Mouse (Mus musculus): ENCODE measurements at regions not wholly inside any gene's neighbourhood (a gene's known extent, or its start where the extent isn't known, plus 50 kb on each side); places are given as distances from the start of the nearest gene placed in this dataset.

DNA sequence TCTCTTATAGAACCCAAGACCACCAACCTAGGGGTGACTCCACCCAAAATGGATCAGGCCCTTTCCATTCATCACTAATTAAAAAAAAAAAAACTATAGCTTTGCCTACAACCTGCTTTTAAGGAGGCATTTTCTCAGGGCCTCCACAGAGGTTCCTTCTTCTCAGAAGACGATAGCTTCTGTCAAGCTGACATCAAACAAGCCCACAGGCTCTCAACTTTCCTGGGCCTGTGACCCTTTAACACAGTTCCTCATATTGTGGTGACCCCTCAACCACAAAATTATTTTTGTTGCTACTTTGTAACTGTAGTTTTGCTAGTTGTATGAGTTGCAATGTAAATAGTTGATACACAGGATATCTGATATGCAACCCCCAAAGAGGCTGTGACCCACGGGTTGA lies 96.0 kb upstream of the Map4k3 start:
- no peak overlapping the region for H3K27ac ChIP-seq (ENCODE audit: low read depth, low read length)
- ATAC-seq (replicated peaks; ENCODE audit: low FRiP score), result no peak

DNA sequence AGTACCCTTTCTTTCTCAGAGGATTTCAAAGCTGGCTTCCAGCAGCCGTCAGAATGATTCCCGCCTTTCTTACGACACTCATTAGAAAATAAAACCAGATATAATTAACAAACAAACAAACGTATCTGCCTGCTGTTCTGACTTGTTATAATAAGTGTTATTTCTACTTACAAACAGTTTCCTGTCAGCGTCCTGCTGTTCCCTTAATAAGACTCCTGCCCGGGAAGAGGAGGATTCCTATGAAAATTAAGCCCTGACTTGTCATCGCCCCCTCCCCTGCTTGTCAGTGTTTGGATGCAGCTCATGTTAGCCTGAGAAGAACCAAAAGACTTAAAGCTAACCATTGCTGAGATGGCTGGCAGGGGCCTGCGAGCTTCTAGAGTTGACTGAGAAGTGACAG lies 92.6 kb upstream of the Map4k3 start:
- no peaks in the 10 kb centered on the region for H3K27me3 ChIP-seq (replicated peaks; ENCODE audit: control insufficient read depth, insufficient read depth, low read length)
- WGBS, result 60% methylated on average over 8 of the region's 8 CpGs
- peaks cover 4% of the 10 kb centered on the region; the same call in 1 of the 2 replicates for H3K4me1 ChIP-seq (replicated peaks; ENCODE audit: control insufficient read depth, insufficient read depth, low read length)
- no peak overlapping the region for H3K4me2 ChIP-seq
- H3K36me3 ChIP-seq (ENCODE audit: control insufficient read depth, insufficient read depth, low read length), result no peaks in the 10 kb centered on the region
- DNase-seq (ENCODE audit: low spot score), result no peak
- ATAC-seq (replicated peaks; ENCODE audit: low FRiP score), result no peak
- H3K9ac ChIP-seq (ENCODE audit: low read depth, low read length), result no peak overlapping the region
- no peaks in the 10 kb centered on the region for H3K9me3 ChIP-seq (ENCODE audit: control insufficient read depth, low read length)
- H3K27ac ChIP-seq (ENCODE audit: low read depth, low read length), result no peak overlapping the region
- no peak overlapping the region for H3K4me3 ChIP-seq (ENCODE audit: low read depth, low read length)

More for the DNA sequence above, 96.0 kb upstream of the Map4k3 start:
- Histone ChIP-seq H3K27me3 (replicated peaks; ENCODE audit: control insufficient read depth, insufficient read depth, low read length) (no peaks in the 10 kb centered on the region), H3K4me1 (replicated peaks; ENCODE audit: control insufficient read depth, insufficient read depth, low read length) (peaks cover 4% of the 10 kb centered on the region; the same call in 1 of the 2 replicates), H3K9ac (ENCODE audit: low read depth, low read length) (no peak overlapping the region), H3K4me3 (ENCODE audit: low read depth, low read length) (no peak overlapping the region), H3K9me3 (ENCODE audit: control insufficient read depth, low read length) (no peaks in the 10 kb centered on the region), H3K36me3 (ENCODE audit: control insufficient read depth, insufficient read depth, low read length) (no peaks in the 10 kb centered on the region), H3K4me2 (no peak overlapping the region)
- WGBS, result 60% methylated on average over 2 of the region's 2 CpGs
- DNase-seq (ENCODE audit: low spot score), result no peak

DNA sequence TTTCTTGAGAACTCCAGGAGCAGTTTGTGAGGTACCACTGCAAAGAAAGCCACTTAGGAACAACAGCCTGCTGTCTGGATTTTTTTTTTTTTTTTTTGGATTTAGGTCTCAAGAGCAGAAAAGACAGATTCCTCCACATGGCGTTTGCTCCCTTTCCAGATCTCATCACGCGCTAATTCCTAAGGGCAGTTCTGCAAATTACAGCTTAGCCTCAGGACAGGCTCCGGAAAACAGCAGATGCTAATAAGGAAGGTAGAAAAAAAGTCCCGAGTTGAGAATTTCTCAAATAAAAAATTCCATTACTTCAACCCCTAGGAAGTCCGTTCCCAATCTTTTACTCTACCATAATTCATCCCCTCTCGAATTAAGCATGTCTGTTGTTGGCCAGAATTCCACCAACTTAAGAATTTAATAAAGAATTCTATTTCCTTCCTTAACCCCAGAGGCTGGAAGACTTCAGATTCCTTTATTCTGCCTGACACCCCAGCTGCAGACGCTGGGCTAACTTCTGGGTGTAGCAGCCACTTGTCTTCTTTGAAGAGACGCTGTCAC lies 90.3 kb upstream of the Map4k3 start:
- H3K9me3 ChIP-seq (ENCODE audit: control insufficient read depth, low read length), result no peaks in the 10 kb centered on the region; the same call in 1 of the 2 replicates
- no peak overlapping the region for H3K9ac ChIP-seq (ENCODE audit: low read depth, low read length)
- H3K4me1 ChIP-seq (replicated peaks; ENCODE audit: control insufficient read depth, insufficient read depth, low read length), result no peaks in the 10 kb centered on the region
- ATAC-seq (replicated peaks; ENCODE audit: low FRiP score) (no peak), DNase-seq (ENCODE audit: low spot score) (no peak)
- H3K4me3 ChIP-seq (ENCODE audit: low read depth, low read length), result no peak overlapping the region
- H3K4me2 ChIP-seq, result no peak overlapping the region
- WGBS, result 72% methylated on average over 9 of the region's 9 CpGs
- H3K27ac ChIP-seq (ENCODE audit: low read depth, low read length), result no peak overlapping the region
- H3K27me3 ChIP-seq (replicated peaks; ENCODE audit: control insufficient read depth, insufficient read depth, low read length), result no peaks in the 10 kb centered on the region
- H3K36me3 ChIP-seq (ENCODE audit: control insufficient read depth, insufficient read depth, low read length), result no peaks in the 10 kb centered on the region

DNA sequence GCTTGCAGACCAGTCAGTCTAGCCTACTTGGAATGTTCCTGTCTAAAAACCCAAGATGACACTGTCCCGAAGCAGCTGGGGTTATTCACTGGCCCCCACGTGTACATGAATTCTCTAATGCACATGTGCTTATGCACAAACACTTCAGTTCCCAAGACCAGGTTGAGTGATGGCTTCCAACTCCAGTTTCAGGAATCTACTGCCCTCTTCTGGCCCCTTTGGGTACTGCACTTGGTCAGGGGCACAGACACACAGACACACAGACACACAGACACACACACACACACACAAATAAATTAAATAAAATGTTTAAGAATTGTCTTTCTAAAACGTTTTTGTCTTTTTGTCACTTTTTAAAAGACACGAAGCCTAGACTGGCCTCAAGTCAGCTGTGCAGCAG lies 87.5 kb upstream of the Map4k3 start:
- WGBS, result 70% methylated on average over 4 of the region's 4 CpGs
- no peak for ATAC-seq (replicated peaks; ENCODE audit: low FRiP score)

DNA sequence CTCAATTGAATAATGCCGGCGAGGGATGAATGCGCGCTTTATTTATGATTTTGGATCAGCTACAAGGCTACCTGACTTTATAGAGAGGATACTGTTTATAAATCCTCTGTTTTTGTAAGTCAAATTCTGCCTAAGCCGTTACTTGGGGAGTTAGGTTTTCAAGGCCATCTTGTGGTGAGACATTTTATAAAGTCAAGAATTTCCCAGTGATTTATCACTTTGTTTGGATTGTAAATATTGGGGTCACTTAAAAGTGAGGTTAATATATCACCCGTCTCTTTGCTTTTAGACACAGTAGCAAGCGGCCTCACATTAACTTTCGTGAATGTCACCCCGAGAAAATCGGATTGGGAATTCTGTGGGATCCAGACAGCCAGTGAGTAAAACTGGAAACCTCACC lies 84.9 kb upstream of the Map4k3 start:
- ATAC-seq (replicated peaks; ENCODE audit: low FRiP score), result no peak
- whole genome bisulfite sequencing, result 80% methylated on average over 10 of the region's 10 CpGs

More for the DNA sequence above, 87.5 kb upstream of the Map4k3 start:
- no peaks in the 10 kb centered on the region for H3K4me1 ChIP-seq (replicated peaks; ENCODE audit: control insufficient read depth, insufficient read depth, low read length)
- no peak overlapping the region for H3K4me2 ChIP-seq
- no peak overlapping the region for H3K27ac ChIP-seq (ENCODE audit: low read depth, low read length)
- no peak overlapping the region for H3K9ac ChIP-seq (ENCODE audit: low read depth, low read length)
- H3K36me3 ChIP-seq (ENCODE audit: control insufficient read depth, insufficient read depth, low read length), result no peaks in the 10 kb centered on the region
- DNase-seq (ENCODE audit: low spot score), result no peak
- H3K4me3 ChIP-seq (ENCODE audit: low read depth, low read length), result no peak overlapping the region
- H3K9me3 ChIP-seq (ENCODE audit: control insufficient read depth, low read length), result no peaks in the 10 kb centered on the region; the same call in 1 of the 2 replicates
- H3K27me3 ChIP-seq (replicated peaks; ENCODE audit: control insufficient read depth, insufficient read depth, low read length), result no peaks in the 10 kb centered on the region

DNA sequence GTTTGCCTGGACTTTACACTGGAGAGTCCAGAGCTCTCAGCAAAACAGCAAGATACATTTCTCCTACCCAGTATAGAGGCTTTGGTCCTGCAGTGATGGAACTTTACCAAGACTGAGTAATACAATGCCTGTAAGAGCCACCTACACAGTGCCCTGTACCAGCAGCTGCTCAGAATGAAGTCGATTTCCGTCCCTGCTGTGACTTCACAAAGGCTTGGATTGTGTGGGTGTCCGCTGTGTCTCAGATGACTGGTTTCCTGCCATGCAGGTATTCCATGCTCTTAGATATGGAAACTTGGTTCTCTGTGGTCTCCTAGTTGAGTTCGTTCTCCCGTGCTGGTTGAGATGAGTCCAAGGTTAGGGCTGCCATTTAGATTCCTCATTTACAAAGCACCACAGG lies 81.0 kb upstream of the Map4k3 start:
- no peak for ATAC-seq (replicated peaks; ENCODE audit: low FRiP score)
- Histone ChIP-seq H3K27me3 (replicated peaks; ENCODE audit: control insufficient read depth, insufficient read depth, low read length) (no peaks in the 10 kb centered on the region), H3K4me2 (no peak overlapping the region), H3K36me3 (ENCODE audit: control insufficient read depth, insufficient read depth, low read length) (no peaks in the 10 kb centered on the region), H3K4me1 (replicated peaks; ENCODE audit: control insufficient read depth, insufficient read depth, low read length) (no peaks in the 10 kb centered on the region), H3K4me3 (ENCODE audit: low read depth, low read length) (no peak overlapping the region), H3K9ac (ENCODE audit: low read depth, low read length) (no peak overlapping the region), H3K9me3 (ENCODE audit: control insufficient read depth, low read length) (no peaks in the 10 kb centered on the region), H3K27ac (ENCODE audit: low read depth, low read length) (no peak overlapping the region)
- 85% methylated on average over 5 of the region's 5 CpGs for WGBS
- no peak for DNase-seq (ENCODE audit: low spot score)

More for the DNA sequence above, 84.9 kb upstream of the Map4k3 start:
- Histone ChIP-seq H3K27ac (ENCODE audit: low read depth, low read length) (no peak overlapping the region), H3K9ac (ENCODE audit: low read depth, low read length) (no peak overlapping the region), H3K9me3 (ENCODE audit: control insufficient read depth, low read length) (no peaks in the 10 kb centered on the region; the same call in 1 of the 2 replicates), H3K36me3 (ENCODE audit: control insufficient read depth, insufficient read depth, low read length) (no peaks in the 10 kb centered on the region), H3K4me2 (no peak overlapping the region), H3K4me1 (replicated peaks; ENCODE audit: control insufficient read depth, insufficient read depth, low read length) (no peaks in the 10 kb centered on the region), H3K4me3 (ENCODE audit: low read depth, low read length) (no peak overlapping the region), H3K27me3 (replicated peaks; ENCODE audit: control insufficient read depth, insufficient read depth, low read length) (no peaks in the 10 kb centered on the region)
- no peak for DNase-seq (ENCODE audit: low spot score)

DNA sequence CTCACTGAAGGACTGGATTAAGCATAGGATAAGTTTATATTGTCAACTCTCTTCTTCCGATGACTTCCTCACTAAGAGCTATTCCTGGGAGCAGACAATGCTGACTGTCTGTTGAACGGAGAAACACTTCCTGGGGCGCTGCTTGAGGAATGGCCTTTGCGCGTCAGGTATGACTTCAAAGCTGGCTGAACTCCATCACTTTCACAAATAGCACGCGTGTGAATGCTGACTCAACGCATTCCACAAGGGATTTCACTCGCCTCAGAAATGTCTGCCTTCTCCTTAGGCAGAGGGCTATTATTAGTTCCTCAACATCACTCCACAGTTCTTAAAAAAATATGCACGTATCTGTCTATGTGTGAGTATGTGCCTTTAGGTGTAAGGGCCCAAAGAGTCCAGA lies 79.8 kb upstream of the Map4k3 start:
- no peak for DNase-seq (ENCODE audit: low spot score)
- H3K4me2 ChIP-seq, result no peak overlapping the region
- WGBS, result 76% methylated on average over 10 of the region's 10 CpGs
- H3K4me3 ChIP-seq (ENCODE audit: low read depth, low read length), result no peak overlapping the region
- H3K27ac ChIP-seq (ENCODE audit: low read depth, low read length), result no peak overlapping the region
- no peaks in the 10 kb centered on the region for H3K4me1 ChIP-seq (replicated peaks; ENCODE audit: control insufficient read depth, insufficient read depth, low read length)
- ATAC-seq (replicated peaks; ENCODE audit: low FRiP score), result no peak
- H3K27me3 ChIP-seq (replicated peaks; ENCODE audit: control insufficient read depth, insufficient read depth, low read length), result no peaks in the 10 kb centered on the region
- H3K9ac ChIP-seq (ENCODE audit: low read depth, low read length), result no peak overlapping the region
- H3K9me3 ChIP-seq (ENCODE audit: control insufficient read depth, low read length), result no peaks in the 10 kb centered on the region
- H3K36me3 ChIP-seq (ENCODE audit: control insufficient read depth, insufficient read depth, low read length), result no peaks in the 10 kb centered on the region

DNA sequence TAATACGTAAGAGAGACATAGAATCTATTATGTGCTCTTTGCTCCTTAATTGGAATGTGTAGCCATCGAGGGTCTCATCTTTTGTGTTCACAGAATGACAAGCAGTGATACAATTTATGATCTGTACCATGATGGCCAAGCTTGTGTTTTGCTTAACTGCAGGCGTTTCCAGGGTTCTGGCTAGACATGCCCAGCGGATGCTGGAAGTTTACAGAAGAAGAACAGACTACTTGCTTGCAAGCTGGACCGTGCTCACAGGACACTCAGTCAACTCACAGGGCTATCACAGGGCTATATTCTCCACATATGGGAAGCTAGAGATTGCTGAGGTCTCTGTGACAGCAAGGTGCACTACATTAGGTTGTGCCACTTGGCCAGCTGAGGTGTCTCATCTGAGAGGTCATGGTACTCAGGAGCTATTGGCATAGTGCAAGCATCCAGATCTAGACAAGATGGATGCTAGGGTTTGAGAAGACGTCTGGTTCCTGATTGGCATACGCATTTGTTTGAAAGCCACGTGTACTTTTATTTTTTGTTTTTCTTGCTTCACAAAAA lies 75.2 kb upstream of the Map4k3 start:
- Histone ChIP-seq H3K9ac (ENCODE audit: low read depth, low read length) (no peak overlapping the region), H3K4me1 (replicated peaks; ENCODE audit: control insufficient read depth, insufficient read depth, low read length) (no peaks in the 10 kb centered on the region; the same call in none of the 2 replicates), H3K36me3 (ENCODE audit: control insufficient read depth, insufficient read depth, low read length) (no peaks in the 10 kb centered on the region), H3K9me3 (ENCODE audit: control insufficient read depth, low read length) (no peaks in the 10 kb centered on the region), H3K4me3 (ENCODE audit: low read depth, low read length) (no peak overlapping the region), H3K27me3 (replicated peaks; ENCODE audit: control insufficient read depth, insufficient read depth, low read length) (no peaks in the 10 kb centered on the region), H3K27ac (ENCODE audit: low read depth, low read length) (no peak overlapping the region), H3K4me2 (no peak overlapping the region)
- 78% methylated on average over 8 of the region's 8 CpGs for WGBS
- no peak for ATAC-seq (replicated peaks; ENCODE audit: low FRiP score)
- DNase-seq (ENCODE audit: low spot score), result no peak

DNA sequence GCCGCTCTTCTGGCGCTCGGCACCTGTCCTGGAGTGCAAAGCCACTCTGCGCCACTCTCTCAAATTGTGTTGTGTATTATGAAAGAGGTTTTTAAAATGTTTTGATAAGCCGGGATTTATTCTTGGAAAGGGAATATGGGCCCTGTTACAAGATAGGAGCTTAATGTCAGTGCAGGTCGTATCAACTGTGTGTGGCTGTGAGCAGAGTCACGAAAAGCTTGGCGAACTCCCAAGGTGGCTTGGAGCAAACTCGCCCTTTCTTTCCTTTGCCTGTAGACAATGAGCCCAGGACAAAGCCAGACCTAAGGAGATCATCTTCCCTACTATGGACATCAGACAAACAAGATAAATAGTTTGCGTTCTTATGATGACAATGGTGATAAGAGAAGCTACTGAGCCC lies 74.3 kb upstream of the Map4k3 start:
- Histone ChIP-seq H3K9ac (ENCODE audit: low read depth, low read length) (no peak overlapping the region), H3K36me3 (ENCODE audit: control insufficient read depth, insufficient read depth, low read length) (no peaks in the 10 kb centered on the region), H3K4me1 (replicated peaks; ENCODE audit: control insufficient read depth, insufficient read depth, low read length) (no peaks in the 10 kb centered on the region; the same call in none of the 2 replicates), H3K27me3 (replicated peaks; ENCODE audit: control insufficient read depth, insufficient read depth, low read length) (no peaks in the 10 kb centered on the region), H3K4me3 (ENCODE audit: low read depth, low read length) (no peak overlapping the region), H3K27ac (ENCODE audit: low read depth, low read length) (no peak overlapping the region), H3K9me3 (ENCODE audit: control insufficient read depth, low read length) (no peaks in the 10 kb centered on the region), H3K4me2 (no peak overlapping the region)
- DNase-seq (ENCODE audit: low spot score) (no peak), ATAC-seq (replicated peaks; ENCODE audit: low FRiP score) (no peak)
- 57% methylated on average over 10 of the region's 10 CpGs for WGBS
